Mouse (Mus musculus) bone marrow macrophage, adult 2 months (primary cell): ENCODE measurements around the gene Fscn2. TPM values are rescaled to one million over a fixed set of nuclear protein-coding genes. Genes with fewer than 3 reads are reported as not detected.
"Not testable (repeated sequence)": the region's sequence is repeated elsewhere in the genome, so short reads cannot be mapped to it uniquely, and the experiment has no call there.

ENCODE experiments used
- H3K27ac ChIP-seq: 2 replicates; pipeline ENCODE4 v1.5.1; 2012; ENCODE audit warnings: low read depth, low read length; ENCODE audit not compliant: insufficient read depth
- H3K4me1 ChIP-seq: 2 replicates; pipeline ENCODE4 v1.6.1; 2012; ENCODE audit warnings: low read length; ENCODE audit not compliant: control insufficient read depth, insufficient read depth
- H3K4me3 ChIP-seq: 2 replicates; pipeline ENCODE4 v1.5.1; 2012; ENCODE audit warnings: mild to moderate bottlenecking, low read length, moderate library complexity; ENCODE audit not compliant: insufficient read depth
- CTCF ChIP-seq: IDR thresholded peaks from 2 replicates; pipeline ENCODE4 v1.5.1; 2012; ENCODE audit warnings: low read depth, mild to moderate bottlenecking, low read length, moderate library complexity
- POLR2A ChIP-seq: IDR thresholded peaks from 2 replicates; pipeline ENCODE4 v1.6.1; 2012; ENCODE audit warnings: mild to moderate bottlenecking, low read depth, low read length, borderline replicate concordance
- polyA plus RNA-seq: library from polyadenylated mRNA; stranded (reverse); fragments of >200 nt; gene quantifications from 2 replicates; pipeline ENCODE4 v1.2.4, GENCODE M21; 2012; ENCODE audit not compliant: missing spikeins, insufficient read depth, insufficient read length

The Fscn2 gene
- polyA plus RNA-seq, 1 experiment: not detected

DNA sequence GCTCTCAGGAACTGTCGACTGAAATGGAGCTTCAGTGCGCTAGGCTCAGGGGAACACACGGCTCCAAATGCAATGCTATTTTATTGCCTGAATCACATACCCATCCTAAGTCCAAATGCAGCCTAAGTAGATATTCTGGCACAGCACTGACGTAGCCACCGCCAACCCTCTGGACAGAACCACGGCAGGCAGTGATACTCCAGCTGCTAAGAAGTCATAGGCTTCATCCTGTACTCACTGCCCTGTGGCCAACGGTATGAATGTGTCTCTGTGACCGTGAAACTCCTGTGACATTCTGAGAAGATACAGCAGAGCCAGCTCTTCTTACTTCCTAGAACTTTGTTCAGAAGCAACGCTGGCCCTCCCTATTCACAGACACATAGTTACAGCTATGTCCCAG lies 27.2 kb downstream of the Fscn2 start:
- H3K4me1 ChIP-seq: 0 out of 2 replicates have a peak, but pooled peaks cover 2% of the 10 kb centered on the region
- H3K4me3 ChIP-seq: no peak overlapping the region
- H3K27ac ChIP-seq: no peak overlapping the region
- no peak for TF ChIP-seq CTCF
- no peak for TF ChIP-seq POLR2A

DNA sequence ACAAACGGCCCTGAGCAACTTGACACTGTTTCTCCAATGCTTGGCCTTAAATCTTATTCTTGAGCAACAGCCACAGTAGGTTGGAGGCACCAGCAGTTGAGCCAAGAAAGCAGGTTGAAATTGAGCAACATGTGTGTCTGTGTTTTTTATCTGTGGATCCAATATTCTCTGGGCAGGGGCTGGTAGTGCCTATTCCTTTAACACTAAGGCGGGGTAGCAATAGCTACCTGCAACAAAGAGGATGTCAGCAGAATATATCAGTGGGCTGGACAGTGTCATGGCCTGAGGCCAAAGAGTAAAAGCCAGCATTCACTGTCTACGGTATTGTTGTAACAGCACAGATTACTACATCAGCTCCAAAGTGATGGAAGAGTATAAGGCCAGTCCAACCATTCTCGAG lies 34.3 kb downstream of the Fscn2 start:
- Histone ChIP-seq H3K4me3 (no peak overlapping the region), H3K27ac (no peak overlapping the region), H3K4me1 (peaks cover 7% of the 10 kb centered on the region; the same call in 1 of the 2 replicates)
- no peak for TF ChIP-seq POLR2A
- no peak for TF ChIP-seq CTCF

DNA sequence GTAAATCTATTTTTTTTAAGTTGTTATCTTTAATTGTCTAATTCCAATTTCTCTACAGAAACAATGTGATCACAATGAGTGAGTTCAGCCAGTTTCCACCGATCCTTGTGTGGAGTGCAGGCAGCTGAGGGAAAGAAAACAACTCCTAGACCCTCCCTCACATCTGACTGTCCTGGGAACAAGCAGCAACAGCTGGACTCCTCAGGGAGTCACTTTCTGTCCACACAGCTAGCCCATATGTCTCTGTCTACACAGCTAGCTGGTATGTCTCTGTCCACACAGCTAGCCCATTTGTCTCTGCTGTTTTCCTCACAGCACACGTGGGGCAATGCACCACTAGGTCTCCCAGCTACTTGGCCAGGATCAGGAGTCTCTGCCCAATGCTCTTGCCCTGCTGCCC lies 36.3 kb downstream of the Fscn2 start:
- H3K27ac ChIP-seq: no peak overlapping the region
- H3K4me3 ChIP-seq: no peak overlapping the region
- TF ChIP-seq POLR2A (no peak), CTCF (no peak)
- H3K4me1 ChIP-seq: peaks cover 7% of the 10 kb centered on the region; the same call in 1 of the 2 replicates

DNA sequence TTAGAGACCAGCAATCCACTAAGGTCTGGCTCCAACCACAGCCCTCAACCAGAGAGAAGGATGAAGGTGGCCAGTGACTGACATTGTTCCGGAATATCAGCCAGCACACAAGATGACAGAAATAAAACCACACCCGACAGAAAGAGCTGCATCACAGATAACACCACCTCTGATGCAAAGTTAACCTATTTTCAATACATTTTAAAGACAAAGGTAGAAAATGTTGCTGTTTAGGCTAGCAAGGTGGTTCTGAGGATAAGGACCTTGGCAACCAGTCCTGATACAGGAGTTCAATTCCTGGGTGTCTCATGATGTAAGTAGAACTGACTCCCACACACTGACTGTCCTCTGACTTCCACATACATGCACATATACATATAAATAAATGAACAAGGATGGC lies 38.0 kb downstream of the Fscn2 start:
- peaks cover 14% of the 10 kb centered on the region for H3K4me1 ChIP-seq
- H3K4me3 ChIP-seq: no peak overlapping the region
- no peak for TF ChIP-seq CTCF
- no peak for TF ChIP-seq POLR2A
- no peak overlapping the region for H3K27ac ChIP-seq

DNA sequence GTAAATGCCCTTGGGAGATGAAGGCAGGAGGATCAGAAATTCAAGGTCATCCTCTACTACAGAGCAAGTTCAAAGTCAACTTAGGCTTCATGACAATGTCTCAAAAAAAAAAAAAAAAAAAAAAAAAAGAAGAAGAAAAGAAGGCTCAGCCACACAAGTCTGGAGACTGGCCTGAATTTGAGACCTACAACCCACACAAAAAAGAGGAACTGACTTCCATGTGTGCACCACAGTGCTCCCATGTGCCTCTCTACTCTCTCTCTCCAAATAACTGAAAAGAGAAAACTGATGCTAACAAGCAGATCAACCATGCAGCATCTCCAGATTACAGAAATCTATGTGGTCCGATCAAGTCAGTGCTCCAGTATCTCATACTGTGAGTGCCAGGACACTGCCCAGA lies 43.5 kb downstream of the Fscn2 start:
- H3K4me3 ChIP-seq: no peak overlapping the region
- H3K4me1 ChIP-seq: peaks cover 14% of the 10 kb centered on the region
- H3K27ac ChIP-seq: peak overlapping the region; percentile 48
- TF ChIP-seq POLR2A: no peak
- no peak for TF ChIP-seq CTCF

DNA sequence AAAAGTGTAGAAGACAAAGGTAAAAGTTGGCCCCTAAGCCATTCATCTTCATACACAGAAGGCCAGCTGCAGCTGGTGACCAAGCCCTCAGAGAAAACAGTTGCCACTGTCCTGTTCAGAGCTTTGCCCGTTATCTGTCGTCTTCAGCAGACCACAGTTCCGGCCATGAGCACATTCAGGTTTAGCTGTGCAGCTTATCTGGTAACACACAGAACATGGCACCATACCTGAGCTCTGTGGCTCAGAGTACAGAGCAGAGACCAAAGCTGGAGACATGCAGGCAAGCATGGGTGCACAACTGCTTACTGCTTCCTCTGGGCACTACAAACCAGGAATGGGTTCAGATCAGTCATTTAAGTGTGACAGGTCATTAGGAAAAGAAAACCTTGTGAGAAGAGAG lies 44.5 kb downstream of the Fscn2 start:
- TF ChIP-seq CTCF (no peak), POLR2A (no peak)
- peaks cover 14% of the 10 kb centered on the region for H3K4me1 ChIP-seq
- H3K4me3 ChIP-seq: no peak overlapping the region
- no peak overlapping the region for H3K27ac ChIP-seq

DNA sequence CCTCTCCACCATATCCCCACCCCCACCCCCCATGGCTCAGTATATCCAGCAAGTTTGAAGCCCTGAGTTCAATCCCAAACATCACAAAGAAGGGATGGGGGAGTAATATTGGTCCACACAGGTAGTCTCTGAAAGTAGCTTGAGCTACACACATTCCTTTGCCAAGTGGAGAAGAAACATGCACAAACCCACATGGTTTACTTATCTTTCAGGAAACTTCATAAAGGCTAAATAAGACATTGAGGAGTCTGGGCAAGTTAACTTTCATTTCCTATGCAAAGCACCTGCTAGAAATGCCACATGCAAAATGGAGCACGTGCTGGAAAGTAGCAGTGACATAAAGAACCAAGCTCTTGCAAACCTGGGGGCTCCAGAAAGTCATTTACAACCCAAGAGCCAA lies 45.1 kb downstream of the Fscn2 start:
- TF ChIP-seq POLR2A: no peak
- no peak for TF ChIP-seq CTCF
- H3K27ac ChIP-seq: no peak overlapping the region
- H3K4me1 ChIP-seq: peaks cover 14% of the 10 kb centered on the region
- no peak overlapping the region for H3K4me3 ChIP-seq

DNA sequence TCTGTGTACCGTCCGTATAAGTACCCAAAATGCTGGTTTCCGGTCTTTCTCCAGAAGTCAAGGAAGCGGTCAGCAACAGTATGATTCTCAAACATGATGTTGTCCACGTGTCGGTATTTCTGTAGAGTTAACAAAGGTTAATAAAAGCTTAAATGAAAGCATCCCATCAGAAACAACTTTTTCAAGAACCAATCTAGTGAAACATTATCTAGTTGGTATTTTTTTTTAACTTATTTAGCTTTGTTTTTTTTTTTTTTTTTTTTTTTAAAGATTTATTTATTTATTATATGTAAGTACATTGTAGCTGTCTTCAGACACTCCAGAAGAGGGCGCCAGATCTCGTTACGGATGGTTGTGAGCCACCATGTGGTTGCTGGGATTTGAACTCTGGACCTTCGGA lies 52.3 kb downstream of the Fscn2 start:
- H3K27ac ChIP-seq, H3K4me3 ChIP-seq, H3K4me1 ChIP-seq: not testable (repeated sequence)

Other genes with a start within 250 kb of the Fscn2 start
- gene Slc38a10, start 210.2 kb upstream of the Fscn2 start, polyA plus RNA-seq: 50.1 and 60.0 TPM in 2 replicates
- 5.2 and 5.7 TPM in 2 replicates for gene Bahcc1, start 128.6 kb upstream of the Fscn2 start, polyA plus RNA-seq
- gene Actg1, start 13.0 kb upstream of the Fscn2 start, polyA plus RNA-seq: 2,086 and 2,131 TPM in 2 replicates
- 10.4 and 13.1 TPM in 2 replicates for gene Faap100, start 17.2 kb downstream of the Fscn2 start, polyA plus RNA-seq
- 45.6 and 46.6 TPM in 2 replicates for gene Nploc4, start 76.2 kb downstream of the Fscn2 start, polyA plus RNA-seq
- gene Tspan10, start 81.1 kb downstream of the Fscn2 start, polyA plus RNA-seq: 0.32 TPM in 1 of 2 replicates, not detected in the other
- 0.49 and 0.62 TPM in 2 replicates for gene Pde6g, start 92.0 kb downstream of the Fscn2 start, polyA plus RNA-seq
- gene Oxld1, start 96.5 kb downstream of the Fscn2 start, polyA plus RNA-seq: 11.4 and 15.4 TPM in 2 replicates
- 9.9 and 16.6 TPM in 2 replicates for gene Ccdc137, start 96.6 kb downstream of the Fscn2 start, polyA plus RNA-seq
- gene Arl16, start 106.1 kb downstream of the Fscn2 start, polyA plus RNA-seq: 13.0 and 13.6 TPM in 2 replicates
- 43.3 and 46.7 TPM in 2 replicates for gene Mrpl12, start 123.1 kb downstream of the Fscn2 start, polyA plus RNA-seq
- gene Slc25a10, start 130.3 kb downstream of the Fscn2 start, polyA plus RNA-seq: 62.9 and 65.6 TPM in 2 replicates
- gene Gcgr, start 169.2 kb downstream of the Fscn2 start, polyA plus RNA-seq: not detected in 2 replicates
- 63.5 and 64.0 TPM in 2 replicates for gene Mcrip1, start 188.2 kb downstream of the Fscn2 start, polyA plus RNA-seq
- not detected in 2 replicates for gene Ppp1r27, start 189.6 kb downstream of the Fscn2 start, polyA plus RNA-seq
- 292 and 334 TPM in 2 replicates for gene P4hb, start 211.7 kb downstream of the Fscn2 start, polyA plus RNA-seq
- 628 and 760 TPM in 2 replicates for gene Arhgdia, start 220.1 kb downstream of the Fscn2 start, polyA plus RNA-seq
- 97.5 and 121 TPM in 2 replicates for gene Alyref, start 236.8 kb downstream of the Fscn2 start, polyA plus RNA-seq
- gene Anapc11, start 236.9 kb downstream of the Fscn2 start, polyA plus RNA-seq: 127 and 128 TPM in 2 replicates
- gene Npb, start 246.9 kb downstream of the Fscn2 start, polyA plus RNA-seq: 1.4 TPM in 1 of 2 replicates, not detected in the other